Mouse (Mus musculus): ENCODE results near the gene Sec14l5.

DNA sequence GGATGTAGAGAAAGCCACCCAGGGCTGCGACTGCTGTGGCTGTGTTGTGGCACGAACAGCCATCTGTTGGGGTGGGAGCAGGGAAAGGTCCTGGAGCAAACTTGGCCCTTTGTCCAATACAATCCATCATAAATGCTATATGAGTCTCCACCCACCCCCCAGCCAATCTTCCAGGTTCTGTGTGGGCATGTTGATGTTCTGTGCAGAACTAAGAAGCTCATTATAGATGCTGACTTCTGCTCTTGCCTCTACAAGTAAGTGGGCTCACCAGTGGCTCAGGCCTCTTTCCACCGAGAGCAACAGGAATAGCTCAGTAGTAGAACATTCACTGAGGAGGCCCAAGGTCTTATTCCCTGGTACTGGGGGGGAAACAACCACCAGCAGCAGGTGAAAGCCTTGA, 65.2 kb downstream of the Sec14l5 start:
- TF ChIP-seq POLR2A (IDR thresholded peaks at IDR 0.05; ENCODE audit: control insufficient read depth, low read depth, low read length) (no peak), CTCF (IDR thresholded peaks at IDR 0.05; ENCODE audit: control insufficient read depth, insufficient read depth, insufficient replicate concordance, low read depth, low read length) (no peak)
